Mouse (Mus musculus) midbrain, embryonic 10.5 days (tissue): Measurements from ENCODE around the gene Iqcg. TPM values are rescaled to one million over a fixed set of nuclear protein-coding genes. Genes with fewer than 3 reads are reported as not detected.
"Not testable (repeated sequence)": the region's sequence is repeated elsewhere in the genome, so short reads cannot be mapped to it uniquely, and the experiment has no call there.

Experiments used
- DNase-seq: peaks from one replicate; pipeline ENCODE4 v3.0.0-alpha.2; 2017; ENCODE audit warnings: low spot score
- H3K27ac ChIP-seq: fragments of 300-500 bp; sonication (generic); replicated peaks from 2 replicates; pipeline ENCODE4 v1.5.1; 2016; ENCODE audit warnings: mild to moderate bottlenecking
- H3K27me3 ChIP-seq: fragments of 300-500 bp; sonication (generic); 2 replicates; pipeline ENCODE4 v1.6.1; 2016; ENCODE audit warnings: low read depth, mild to moderate bottlenecking; ENCODE audit not compliant: poor library complexity, severe bottlenecking
- H3K36me3 ChIP-seq: fragments of 300-500 bp; sonication (generic); 2 replicates; pipeline ENCODE4 v1.6.1; 2016; ENCODE audit warnings: mild to moderate bottlenecking, moderate library complexity
- H3K4me1 ChIP-seq: fragments of 300-500 bp; sonication (generic); 2 replicates; pipeline ENCODE4 v1.6.1; 2016
- H3K4me3 ChIP-seq: fragments of 300-500 bp; sonication (generic); 2 replicates; pipeline ENCODE4 v1.5.1; 2016; ENCODE audit warnings: mild to moderate bottlenecking, moderate library complexity
- H3K9me3 ChIP-seq: fragments of 300-500 bp; sonication (generic); replicated peaks from 2 replicates; pipeline ENCODE4 v1.6.1; 2016; ENCODE audit warnings: mild to moderate bottlenecking
- WGBS: fragments of 180-500 bp; shearing (Covaris S2); methylation state at CpG from one replicate; pipeline ENCODE4 v1.1.7; 2016; 5-methylcytosine and 5-hydroxymethylcytosine counted together
- polyA plus RNA-seq: library from polyadenylated mRNA; unstranded; fragments of >200 nt; fragmentation: Nextera tagmentation; extraction: Ambion mirVana; gene quantifications from 2 replicates; pipeline ENCODE4 v1.2.1, GENCODE M21; 2016

Iqcg gene
- polyA plus RNA-seq, 1 experiment from 2014 or later: 4.5 TPM

DNA sequence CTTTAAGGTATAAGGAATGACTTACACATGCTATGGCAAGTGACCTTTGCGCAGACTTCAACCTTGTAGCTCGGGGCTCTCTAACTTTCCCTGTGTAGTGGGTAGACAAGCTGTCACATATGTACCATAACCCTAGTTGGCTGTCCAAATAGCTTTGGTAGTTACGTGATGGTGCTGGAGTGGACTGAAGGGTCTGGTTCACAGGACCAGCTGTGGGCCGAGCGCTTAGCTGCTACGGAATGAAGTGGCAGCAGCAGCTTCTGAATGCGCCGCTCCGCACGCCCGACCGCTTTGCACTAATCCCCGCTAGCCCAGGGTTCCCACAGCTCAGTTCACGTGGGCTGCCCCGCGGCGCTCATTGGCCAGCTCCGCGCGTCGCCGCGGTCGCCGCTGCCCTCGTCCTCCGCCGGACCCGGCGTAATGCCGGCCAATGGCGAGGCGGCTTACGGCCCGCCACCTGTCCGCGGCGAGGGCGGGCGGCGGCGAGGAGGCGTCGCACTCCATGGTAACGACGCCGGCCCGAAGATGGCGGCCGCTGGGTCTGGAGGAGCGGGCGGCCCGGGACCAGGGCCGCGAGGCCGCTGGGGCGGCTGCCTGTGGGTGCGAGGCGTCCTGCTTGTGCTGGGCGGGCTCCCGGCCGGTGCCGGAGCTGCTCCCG is 6.1 kb upstream of the Iqcg start, which contains the start of gene Lmln:
Gene Lmln (plus strand): TSS at position 498 of the 658 bp plus-strand sequence.
- peaks cover 49% of the 10 kb centered on the region for H3K36me3 ChIP-seq
- H3K27me3 ChIP-seq: no peaks in the 10 kb centered on the region
- peak within 1 kb of the TSS; percentile 83 for H3K4me3 ChIP-seq
- peak within 1 kb of the TSS; percentile 93 for H3K27ac ChIP-seq
- peak; percentile 95 for DNase-seq
- no peaks in the 10 kb centered on the region for H3K9me3 ChIP-seq
- H3K4me1 ChIP-seq: peaks cover 43% of the 10 kb centered on the region
- WGBS: under 1% methylated on average over 64 of the region's 64 CpGs

DNA sequence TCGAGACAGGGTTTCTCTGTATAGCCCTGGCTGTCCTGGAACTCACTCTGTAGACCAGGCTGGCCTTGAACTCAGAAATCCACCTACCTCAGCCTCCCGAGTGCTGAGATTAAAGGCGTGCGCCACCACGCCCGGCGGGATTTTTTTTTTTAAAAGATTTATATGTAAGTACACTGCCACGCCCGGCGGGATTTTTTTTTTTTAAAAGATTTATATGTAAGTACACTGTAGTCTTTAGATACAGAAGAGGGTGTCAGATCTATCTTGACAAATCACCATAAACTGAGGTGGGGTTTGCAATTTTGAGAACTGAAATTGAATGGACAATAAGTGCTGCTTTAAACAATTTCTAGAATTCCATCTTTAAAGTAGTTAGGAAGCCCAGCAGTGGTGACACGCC is 5.4 kb upstream of the Iqcg start:
- 53% methylated on average over 11 of the region's 11 CpGs for WGBS

DNA sequence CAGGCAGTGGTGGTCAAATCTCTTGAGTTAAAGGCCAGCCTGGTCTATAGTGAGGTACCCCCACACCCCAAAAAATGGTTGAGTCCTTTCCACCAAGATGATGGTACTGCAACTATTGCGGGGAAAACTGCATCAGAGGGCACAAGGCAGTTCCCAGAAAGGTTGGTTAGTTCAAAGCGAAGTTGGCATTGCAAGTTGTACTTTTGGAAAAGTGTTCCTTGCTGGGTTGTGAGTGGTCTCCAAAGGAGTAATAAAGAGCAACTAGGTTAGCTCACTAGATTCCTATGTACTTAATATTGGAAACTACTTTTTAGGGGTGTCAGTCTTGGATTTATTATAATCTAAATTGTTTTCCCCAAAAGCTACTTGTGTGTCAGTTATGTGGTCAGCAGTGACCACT is 4.9 kb upstream of the Iqcg start:
- 79% methylated on average over 2 of the region's 2 CpGs for WGBS
- Histone ChIP-seq H3K27ac (no peak overlapping the region), H3K27me3 (no peaks in the 10 kb centered on the region), H3K4me3 (no peak overlapping the region), H3K36me3 (peaks cover 40% of the 10 kb centered on the region), H3K4me1 (peaks cover 43% of the 10 kb centered on the region), H3K9me3 (no peaks in the 10 kb centered on the region)
- no peak for DNase-seq

More for the DNA sequence above, 5.4 kb upstream of the Iqcg start:
- Histone ChIP-seq H3K27ac (peak overlapping the region; percentile 93), H3K36me3 (peaks cover 42% of the 10 kb centered on the region), H3K4me1 (peaks cover 43% of the 10 kb centered on the region), H3K27me3 (no peaks in the 10 kb centered on the region), H3K9me3 (no peaks in the 10 kb centered on the region), H3K4me3 (peak overlapping the region; percentile 83)
- no peak for DNase-seq

DNA sequence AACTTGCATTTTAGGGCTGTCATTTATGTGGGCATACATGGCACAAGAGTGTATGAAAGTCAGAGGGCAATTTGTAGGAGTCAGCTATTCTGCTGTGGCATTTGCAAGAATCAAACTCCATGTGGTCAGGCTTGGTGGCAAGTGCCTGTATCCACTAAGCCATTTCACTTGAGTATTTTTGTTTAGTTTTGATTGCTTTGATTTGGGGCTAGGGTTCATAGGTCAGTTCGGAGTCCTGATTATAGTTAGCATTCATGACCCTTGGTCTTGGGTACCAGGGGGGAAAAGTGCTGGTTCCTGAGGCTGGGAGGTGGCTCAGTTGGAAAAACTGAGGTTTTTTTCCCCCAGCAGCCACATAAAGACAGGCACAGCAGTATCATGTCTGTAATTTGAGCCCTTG is 3.5 kb upstream of the Iqcg start:
- no peak overlapping the region for H3K4me3 ChIP-seq
- H3K9me3 ChIP-seq: no peaks in the 10 kb centered on the region
- peaks cover 47% of the 10 kb centered on the region for H3K4me1 ChIP-seq
- peaks cover 36% of the 10 kb centered on the region for H3K36me3 ChIP-seq
- no peaks in the 10 kb centered on the region for H3K27me3 ChIP-seq
- no peak overlapping the region for H3K27ac ChIP-seq
- DNase-seq: no peak
- WGBS: 90% methylated on average over 1 of the region's 1 CpGs

DNA sequence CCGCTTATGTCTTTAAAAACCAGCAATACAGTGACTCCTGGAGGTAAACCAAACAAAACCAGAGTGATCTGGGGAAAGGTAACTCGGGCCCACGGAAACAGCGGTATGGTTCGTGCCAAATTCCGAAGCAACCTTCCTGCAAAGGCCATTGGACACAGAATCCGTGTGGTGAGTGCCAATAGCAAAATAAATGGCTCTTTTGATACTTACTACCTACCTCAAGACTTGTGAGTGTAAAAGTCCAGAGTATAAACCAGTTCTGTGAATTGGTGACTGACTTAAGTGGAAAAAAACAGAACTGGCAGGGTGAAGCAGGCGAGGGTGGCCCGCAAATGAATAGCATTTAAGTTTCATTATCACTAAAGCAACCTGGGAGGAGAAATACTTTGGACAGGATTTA is 2.6 kb upstream of the Iqcg start:
- WGBS: 93% methylated on average over 9 of the region's 9 CpGs
- H3K4me1 ChIP-seq: peaks cover 41% of the 10 kb centered on the region
- peaks cover 36% of the 10 kb centered on the region for H3K36me3 ChIP-seq
- not testable (repeated sequence) for H3K27me3 ChIP-seq, H3K27ac ChIP-seq, DNase-seq, H3K9me3 ChIP-seq
- peak overlapping the region; percentile 90; the same call in 1 of the 2 replicates for H3K4me3 ChIP-seq

DNA sequence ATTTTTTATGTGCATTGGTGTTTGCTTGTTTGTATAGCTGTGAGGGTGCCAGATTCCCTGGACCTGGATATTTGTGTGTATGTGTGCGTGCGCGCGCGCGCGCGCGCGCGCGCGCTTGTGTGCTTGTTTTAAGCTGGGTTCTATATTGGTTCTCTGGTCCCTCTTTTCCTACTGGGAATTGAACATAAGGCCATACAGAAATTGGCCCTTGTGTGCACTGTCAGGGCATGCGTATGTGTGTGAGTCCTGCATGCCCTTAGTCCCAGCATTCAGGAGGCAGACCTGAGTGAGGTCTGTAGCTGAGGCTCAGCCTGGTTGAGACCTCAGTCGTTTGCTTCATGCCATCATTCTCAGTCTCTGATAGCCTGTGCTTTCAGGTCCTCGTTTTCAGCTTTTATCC is 2.0 kb upstream of the Iqcg start:
- DNase-seq: no peak
- H3K9me3 ChIP-seq: no peaks in the 10 kb centered on the region
- peaks cover 35% of the 10 kb centered on the region for H3K4me1 ChIP-seq
- H3K36me3 ChIP-seq: peaks cover 36% of the 10 kb centered on the region
- H3K4me3 ChIP-seq: peak overlapping the region; percentile 90
- H3K27me3 ChIP-seq: no peaks in the 10 kb centered on the region
- 95% methylated on average over 16 of the region's 16 CpGs for WGBS
- no peak overlapping the region for H3K27ac ChIP-seq

DNA sequence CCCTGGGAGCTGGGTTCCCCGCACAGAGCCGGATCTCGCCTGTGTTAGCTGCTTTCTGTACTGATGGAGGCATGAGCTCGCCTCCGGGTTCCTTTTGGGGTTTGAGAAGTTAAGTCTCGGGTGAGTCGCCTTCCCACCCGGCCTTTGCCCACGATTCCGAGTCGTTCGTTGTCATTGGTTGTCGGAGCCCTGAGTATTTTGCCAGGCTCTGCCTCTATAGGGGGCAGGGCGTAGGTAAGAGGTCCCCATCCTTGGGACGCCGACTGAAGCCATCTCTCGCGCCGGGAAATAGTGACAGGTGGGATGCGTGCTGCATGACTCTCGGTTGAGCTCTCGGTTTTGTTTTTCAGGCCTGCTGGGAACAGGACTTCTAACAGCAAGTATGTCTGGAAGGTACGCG is 768 bp upstream of the Iqcg start:
- WGBS: under 1% methylated on average over 24 of the region's 24 CpGs
- peak overlapping the region; percentile 90 for H3K4me3 ChIP-seq
- H3K36me3 ChIP-seq: peaks cover 36% of the 10 kb centered on the region
- H3K27ac ChIP-seq: peak overlapping the region; percentile 97
- no peaks in the 10 kb centered on the region for H3K27me3 ChIP-seq
- peaks cover 27% of the 10 kb centered on the region for H3K4me1 ChIP-seq
- DNase-seq: no peak
- H3K9me3 ChIP-seq: no peaks in the 10 kb centered on the region

DNA sequence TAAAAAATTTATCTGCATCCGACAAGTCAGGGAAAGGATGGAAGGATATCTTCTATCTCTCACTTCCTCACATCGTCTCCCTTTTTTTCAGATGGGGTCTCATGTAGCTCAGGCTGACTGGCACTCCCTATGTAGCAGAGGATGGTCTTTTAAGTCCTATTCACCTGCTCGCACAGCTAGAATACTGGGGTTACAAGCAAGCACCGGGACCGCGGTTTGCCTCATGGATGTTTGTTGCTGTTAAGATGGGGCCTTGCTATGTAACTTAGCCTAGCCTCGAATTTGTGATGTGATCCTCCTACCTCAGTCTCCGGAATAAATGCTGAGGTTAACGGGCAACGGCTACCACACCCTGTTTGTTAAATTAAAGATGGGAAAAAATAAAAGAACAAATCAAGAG is 363 bp downstream of the Iqcg start:
- Histone ChIP-seq H3K4me1 (peaks cover 24% of the 10 kb centered on the region), H3K36me3 (peaks cover 31% of the 10 kb centered on the region), H3K27ac (peak overlapping the region; percentile 97), H3K9me3 (no peaks in the 10 kb centered on the region), H3K4me3 (peak overlapping the region; percentile 90), H3K27me3 (no peaks in the 10 kb centered on the region)
- 27% methylated on average over 10 of the region's 10 CpGs for WGBS
- no peak for DNase-seq

DNA sequence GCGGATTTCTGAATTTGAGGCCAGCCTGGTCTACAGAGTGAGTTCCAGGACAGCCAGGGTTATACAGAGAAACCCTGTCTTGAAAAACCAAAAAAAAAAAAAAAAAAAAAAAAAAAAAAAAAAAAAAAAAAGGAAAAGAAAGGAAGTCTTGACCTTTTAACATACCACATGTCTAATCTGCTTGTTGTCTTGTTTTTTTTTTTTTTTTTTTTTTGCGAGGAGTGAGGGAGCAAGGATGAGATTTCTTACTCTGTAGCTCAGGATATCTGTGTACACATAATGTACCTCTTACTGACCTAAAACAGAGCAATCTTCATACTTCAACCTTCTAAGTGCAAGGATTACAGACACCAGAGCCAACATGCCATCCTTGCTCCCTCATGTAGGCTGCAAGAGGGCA is 1.1 kb downstream of the Iqcg start:
- not testable (repeated sequence) for H3K9me3 ChIP-seq, H3K27ac ChIP-seq
- 83% methylated on average over 2 of the region's 2 CpGs for WGBS

DNA sequence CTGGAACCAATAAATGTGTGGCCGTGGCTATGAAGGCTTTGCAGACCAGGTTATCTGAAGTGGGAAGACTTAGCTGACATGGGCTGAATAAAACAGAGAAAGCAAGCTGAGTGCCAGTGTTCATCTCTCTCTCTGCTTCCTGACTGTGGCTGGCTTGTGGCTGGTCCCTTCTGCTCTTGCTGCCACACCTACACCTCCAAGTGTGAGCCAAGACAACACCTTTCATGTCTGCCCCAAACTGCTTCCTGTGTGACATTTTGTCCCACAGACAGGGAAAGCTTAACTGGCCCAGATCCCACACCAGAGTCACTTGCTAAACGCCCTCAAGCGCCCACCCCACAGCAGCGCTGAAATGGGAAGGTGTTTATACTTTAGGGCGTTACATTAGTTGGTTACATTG is 2.9 kb downstream of the Iqcg start:
- 81% methylated on average over 5 of the region's 5 CpGs for WGBS
- Histone ChIP-seq H3K27me3 (no peaks in the 10 kb centered on the region), H3K36me3 (peaks cover 15% of the 10 kb centered on the region), H3K9me3 (no peaks in the 10 kb centered on the region), H3K4me3 (no peak overlapping the region), H3K27ac (no peak overlapping the region), H3K4me1 (peaks cover 11% of the 10 kb centered on the region)
- DNase-seq: no peak

More for the DNA sequence above, 1.1 kb downstream of the Iqcg start:
- not testable (repeated sequence) for H3K4me3 ChIP-seq, H3K27me3 ChIP-seq, DNase-seq
- Histone ChIP-seq H3K4me1 (peaks cover 24% of the 10 kb centered on the region), H3K36me3 (peaks cover 25% of the 10 kb centered on the region)

DNA sequence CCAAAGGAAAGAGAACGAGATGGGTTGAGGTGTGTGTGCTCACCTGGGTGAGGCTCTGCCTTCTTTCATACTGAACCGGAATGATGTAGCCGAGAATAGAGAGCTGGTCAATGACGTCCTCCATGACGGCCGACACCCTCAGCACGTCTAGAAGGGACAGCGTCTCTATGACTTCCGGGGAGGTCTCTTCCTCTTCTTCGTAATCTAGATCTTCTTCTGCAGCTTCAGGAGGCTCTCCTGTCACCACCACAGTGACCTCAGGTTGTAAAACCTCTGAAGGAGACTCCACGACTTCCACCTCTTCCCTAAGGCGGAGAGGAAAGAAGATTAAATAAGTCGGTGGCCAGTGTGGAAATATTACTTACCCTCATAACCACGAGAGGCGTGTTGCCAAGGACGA is 6.2 kb downstream of the Iqcg start:
- DNase-seq: no peak
- no peak overlapping the region for H3K27ac ChIP-seq
- 94% methylated on average over 16 of the region's 16 CpGs for WGBS
- no peaks in the 10 kb centered on the region for H3K4me1 ChIP-seq
- no peaks in the 10 kb centered on the region for H3K27me3 ChIP-seq
- H3K36me3 ChIP-seq: peaks cover 10% of the 10 kb centered on the region
- no peaks in the 10 kb centered on the region for H3K9me3 ChIP-seq
- H3K4me3 ChIP-seq: no peak overlapping the region

DNA sequence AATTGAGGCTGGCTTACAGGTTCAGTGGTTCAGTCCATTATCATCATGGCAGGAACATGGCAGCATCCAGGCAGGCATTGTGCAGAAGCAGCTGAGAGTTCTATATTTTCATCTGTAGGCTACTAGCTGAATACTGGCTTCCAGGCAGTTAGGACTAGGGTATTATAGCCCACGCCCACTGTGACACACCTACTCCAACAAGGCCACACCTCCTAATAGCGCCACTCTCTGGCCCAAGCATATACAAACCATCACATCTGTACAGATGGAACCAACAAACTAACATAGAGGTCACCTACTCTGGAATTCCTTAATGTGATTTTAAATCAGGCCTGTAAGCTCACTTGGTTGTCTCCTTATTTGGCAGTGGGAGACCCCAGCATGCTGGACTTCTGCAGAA is 7.3 kb downstream of the Iqcg start:
- no peaks in the 10 kb centered on the region for H3K9me3 ChIP-seq
- 85% methylated on average over 2 of the region's 2 CpGs for WGBS
- no peaks in the 10 kb centered on the region for H3K4me1 ChIP-seq
- no peak overlapping the region for H3K27ac ChIP-seq
- DNase-seq: no peak
- peaks cover 10% of the 10 kb centered on the region for H3K36me3 ChIP-seq
- no peaks in the 10 kb centered on the region for H3K27me3 ChIP-seq
- no peak overlapping the region for H3K4me3 ChIP-seq

DNA sequence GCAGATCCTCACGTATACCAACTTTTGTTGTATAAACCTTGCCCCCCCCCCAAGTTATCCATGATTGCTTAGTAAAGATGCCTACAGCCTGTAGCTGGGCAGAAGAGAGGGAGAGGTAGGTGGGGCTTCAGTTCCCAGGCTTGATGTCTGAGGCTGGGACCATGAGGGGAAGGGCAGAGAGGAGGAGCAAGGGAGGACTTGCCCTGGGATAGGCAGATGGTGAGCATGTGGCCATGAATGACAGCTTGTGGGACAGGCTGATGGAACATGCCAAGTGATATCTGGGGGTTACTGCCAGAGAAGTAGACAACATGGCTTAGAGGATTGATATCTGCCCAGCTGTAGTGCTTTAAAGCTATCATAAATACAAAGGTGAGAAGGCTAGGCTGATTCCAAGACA is 8.0 kb downstream of the Iqcg start:
- Histone ChIP-seq H3K36me3 (peaks cover 10% of the 10 kb centered on the region), H3K4me1 (no peaks in the 10 kb centered on the region), H3K27me3 (no peaks in the 10 kb centered on the region), H3K4me3 (no peak overlapping the region), H3K27ac (no peak overlapping the region), H3K9me3 (no peaks in the 10 kb centered on the region)
- 89% methylated on average over 1 of the region's 1 CpGs for WGBS
- no peak for DNase-seq
